Mouse (Mus musculus) heart, adult 2 months (tissue): ENCODE data around the gene Flot2. TPM values are rescaled to one million over a fixed set of nuclear protein-coding genes. Genes with fewer than 3 reads are reported as not detected.

Experiments
- DNase-seq, 2 experiments: peaks; one replicate each; pipeline ENCODE4 v3.0.0; 2021
- H3K27ac ChIP-seq: fragments of 200-600 bp; 2 replicates; pipeline ENCODE4 v1.8.1; 2022
- H3K27me3 ChIP-seq: fragments of 200-500 bp; 2 replicates; pipeline ENCODE4 v1.6.1; 2012; ENCODE audit warnings: mild to moderate bottlenecking, low read length, inconsistent platforms, mixed read lengths; ENCODE audit not compliant: control insufficient read depth, insufficient read depth
- H3K36me3 ChIP-seq: fragments of 200-500 bp; 2 replicates; pipeline ENCODE4 v1.6.1; 2012; ENCODE audit warnings: low read length, inconsistent platforms; ENCODE audit not compliant: control insufficient read depth, insufficient read depth
- H3K4me1 ChIP-seq: fragments of 200-500 bp; 2 replicates; pipeline ENCODE4 v1.6.1; 2011; ENCODE audit warnings: low read length; ENCODE audit not compliant: control insufficient read depth, insufficient read depth
- H3K4me3 ChIP-seq: fragments of 200-600 bp; 2 replicates; pipeline ENCODE4 v1.8.1; 2022
- H3K79me2 ChIP-seq: fragments of 200-500 bp; replicated peaks from 2 replicates; pipeline ENCODE4 v1.6.1; 2012; ENCODE audit warnings: mild to moderate bottlenecking, inconsistent platforms, low read length, moderate library complexity, mixed read lengths; ENCODE audit not compliant: control insufficient read depth, insufficient read depth
- H3K9ac ChIP-seq: fragments of 200-500 bp; 2 replicates; pipeline ENCODE4 v1.6.1; 2012; ENCODE audit warnings: low read depth, mild to moderate bottlenecking, control low read depth, inconsistent platforms, low read length, mixed read lengths
- CTCF ChIP-seq: fragments of 200-600 bp; IDR thresholded peaks from 2 replicates; pipeline ENCODE4 v1.8.1; 2022; ENCODE audit warnings: antibody characterized with exemption, mild to moderate bottlenecking, moderate library complexity
- EP300 ChIP-seq: fragments of 200-500 bp; IDR thresholded peaks from 2 replicates; pipeline ENCODE4 v1.6.1; 2011; ENCODE audit warnings: low read depth, low read length, control low read depth; ENCODE audit not compliant: insufficient read depth
- POLR2A ChIP-seq: fragments of 200-500 bp; IDR thresholded peaks from 2 replicates; pipeline ENCODE4 v1.6.1; 2011; ENCODE audit warnings: mild to moderate bottlenecking, low read depth, low read length, control low read depth; ENCODE audit not compliant: insufficient read depth
- WGBS: fragments of 180-500 bp; shearing (Covaris S2); methylation state at CpG from one replicate; pipeline ENCODE4 v1.1.7; 2018; 5-methylcytosine and 5-hydroxymethylcytosine counted together
- intact Hi-C: fragments of 180-260 bp; cut with DNase I; formaldehyde crosslinking; loops from one replicate; pipeline ENCODE4 v1.15.1; 2025
- polyA plus RNA-seq: library from polyadenylated mRNA; depleted of rRNA; stranded (reverse); fragments of >200 nt; gene quantifications from 2 replicates; pipeline ENCODE4 v1.2.3, GENCODE M21; 2012
- total RNA-seq, 2 experiments: library from RNA; stranded (reverse); gene quantifications; 2 replicates each; pipeline ENCODE4 v1.2.3; 2021

Gene Flot2
- total and polyA plus RNA-seq, 3 experiments = 51.7 to 118 (median 59.9) TPM

- TF ChIP-seq EP300 (no peak), POLR2A (no peak), CTCF (no peak)
- WGBS = 76% methylated on average over 8 of the region's 8 CpGs
- no peak for DNase-seq
- H3K4me3 ChIP-seq = no peak overlapping the region
- no peaks in the 10 kb centered on the region for H3K79me2 ChIP-seq
- no peak overlapping the region for H3K9ac ChIP-seq
- no peaks in the 10 kb centered on the region for H3K27me3 ChIP-seq
- no peaks in the 10 kb centered on the region for H3K36me3 ChIP-seq
- intact Hi-C loops = no loop called here
- no peaks in the 10 kb centered on the region for H3K4me1 ChIP-seq
- no peak overlapping the region for H3K27ac ChIP-seq
Observed at GRCm38 (mm10) chr11:78053078-78053477, 15.3 kb downstream of the Flot2 start.

- H3K36me3 ChIP-seq = no peaks in the 10 kb centered on the region
Observed at GRCm38 (mm10) chr11:78056946-78057345, 19.2 kb downstream of the Flot2 start.

GRCm38 (mm10) chr11:78059833-78060757, 22.4 kb downstream of the Flot2 start:
- Histone ChIP-seq H3K36me3 (no peaks in the 10 kb centered on the region), H3K4me3 (no peak overlapping the region), H3K4me1 (no peaks in the 10 kb centered on the region), H3K27ac (no peak overlapping the region), H3K79me2 (no peaks in the 10 kb centered on the region), H3K9ac (no peak overlapping the region), H3K27me3 (no peaks in the 10 kb centered on the region)
- peak; percentile 92 for TF ChIP-seq CTCF
- no peak for TF ChIP-seq POLR2A
- TF ChIP-seq EP300 = peak; percentile 95
- peak; percentile 76 to 78 for DNase-seq
- intact Hi-C loops = loop anchor here (2.0 to 5.0 kb wide), 2 partner anchors 92 to 117 kb away; partner anchors contain the start of genes Nek8 and Tlcd1
- 41% methylated on average over 9 of the region's 9 CpGs for WGBS

More at GRCm38 (mm10) chr11:78056946-78057345, 19.2 kb downstream of the Flot2 start:
- Histone ChIP-seq H3K27me3 (no peaks in the 10 kb centered on the region), H3K4me3 (no peak overlapping the region), H3K27ac (no peak overlapping the region), H3K9ac (no peak overlapping the region), H3K4me1 (no peaks in the 10 kb centered on the region), H3K79me2 (no peaks in the 10 kb centered on the region)
- intact Hi-C loops = no loop called here
- DNase-seq = no peak
- TF ChIP-seq POLR2A (no peak), CTCF (no peak), EP300 (no peak)
- 85% methylated on average over 8 of the region's 8 CpGs for WGBS

- intact Hi-C loops = loop anchor here (5.0 kb wide), 1 partner anchor 90 kb away; no protein-coding TSS in a partner anchor
Observed at GRCm38 (mm10) chr11:78062563-78062962, 24.8 kb downstream of the Flot2 start.

GRCm38 (mm10) chr11:78065906-78066305, 28.2 kb downstream of the Flot2 start:
- intact Hi-C loops = no loop called here
- H3K9ac ChIP-seq = no peak overlapping the region
- H3K79me2 ChIP-seq = no peaks in the 10 kb centered on the region
- TF ChIP-seq CTCF (no peak), EP300 (no peak), POLR2A (no peak)
- no peak overlapping the region for H3K27ac ChIP-seq
- no peaks in the 10 kb centered on the region for H3K36me3 ChIP-seq
- H3K4me1 ChIP-seq = no peaks in the 10 kb centered on the region
- no peaks in the 10 kb centered on the region for H3K27me3 ChIP-seq
- 49% methylated on average over 2 of the region's 2 CpGs for WGBS
- H3K4me3 ChIP-seq = no peak overlapping the region
- DNase-seq = no peak

More at GRCm38 (mm10) chr11:78062563-78062962, 24.8 kb downstream of the Flot2 start:
- no peaks in the 10 kb centered on the region for H3K4me1 ChIP-seq
- H3K27me3 ChIP-seq = no peaks in the 10 kb centered on the region
- no peaks in the 10 kb centered on the region for H3K79me2 ChIP-seq
- no peaks in the 10 kb centered on the region for H3K36me3 ChIP-seq
- 83% methylated on average over 1 of the region's 1 CpGs for WGBS
- no peak overlapping the region for H3K27ac ChIP-seq
- no peak for DNase-seq
- TF ChIP-seq POLR2A (no peak), CTCF (no peak), EP300 (no peak)
- no peak overlapping the region for H3K9ac ChIP-seq
- no peak overlapping the region for H3K4me3 ChIP-seq

GRCm38 (mm10) chr11:78066641-78067040, 28.9 kb downstream of the Flot2 start:
- Histone ChIP-seq H3K27ac (no peak overlapping the region), H3K4me1 (no peaks in the 10 kb centered on the region), H3K9ac (no peak overlapping the region), H3K79me2 (no peaks in the 10 kb centered on the region), H3K36me3 (no peaks in the 10 kb centered on the region), H3K4me3 (no peak overlapping the region), H3K27me3 (no peaks in the 10 kb centered on the region)
- TF ChIP-seq CTCF (no peak), POLR2A (no peak), EP300 (no peak)
- DNase-seq = no peak
- WGBS = 49% methylated on average over 2 of the region's 2 CpGs
- intact Hi-C loops = no loop called here
